Mouse (Mus musculus) cerebral cortex, adult 2 months (tissue): ENCODE data around the gene Flt3.

Experiments used
- WGBS: fragments of 180-500 bp; shearing (Covaris S2); methylation state at CpG from one replicate; pipeline ENCODE4 v1.1.7; 2018; 5-methylcytosine and 5-hydroxymethylcytosine counted together

Flt3 gene

GRCm38 (mm10) chr5:147291764-147292505 is 108.4 kb downstream of the Flt3 start:
- 47% methylated on average over 16 of the region's 16 CpGs for WGBS

GRCm38 (mm10) chr5:147284365-147284764 is 115.9 kb downstream of the Flt3 start:
- WGBS: 75% methylated on average over 4 of the region's 4 CpGs
